Comparison of ENCODE assay signal across 8 mouse cellular contexts in genomic region chr3:146521652-146522020, GRCm38 (mm10). TPM values are rescaled to one million over a fixed set of nuclear protein-coding genes. Genes with fewer than 3 reads are reported as not detected.
DNase-seq lines count a peak whose midpoint lies in the region; ATAC-seq lines count a peak whose summit lies in the region.

No protein-coding gene starts in this region.

- no peak for ATAC-seq in lung, embryonic 16.5 days (ENCODE audit: low read depth)
- ATAC-seq in embryonic facial prominence, embryonic 12.5 days (ENCODE audit: insufficient number of reproducible peaks, insufficient read depth, low FRiP score, low TSS enrichment) = no peak
- no peak; the same call in 1 of the 2 replicates for ATAC-seq in intestine, embryonic 15.5 days
- ATAC-seq in neural tube, embryonic 13.5 days (ENCODE audit: low read depth) = no peak

- DNase-seq in lung, adult 18-20 months = no peak
- no peak for DNase-seq in layer of hippocampus, postnatal 10 days (ENCODE audit: low spot score in 2 of 2)
- no peak for DNase-seq in cerebellum, adult 11-12 months
- no peak for DNase-seq in lung, postnatal 25 days (ENCODE audit: low spot score)

- 9% methylated on average over 8 of the region's 8 CpGs for WGBS in lung, embryonic 16.5 days
- WGBS in embryonic facial prominence, embryonic 12.5 days = 18% methylated on average over 8 of the region's 8 CpGs
- 11% methylated on average over 8 of the region's 8 CpGs for WGBS in intestine, embryonic 15.5 days
- 15% methylated on average over 8 of the region's 8 CpGs for WGBS in neural tube, embryonic 13.5 days

- H3K9me3 ChIP-seq in lung, embryonic 16.5 days (ENCODE audit: control insufficient read depth, low read length) = no peaks in the 10 kb centered on the region
- no peaks in the 10 kb centered on the region for H3K9me3 ChIP-seq in embryonic facial prominence, embryonic 12.5 days
- H3K9me3 ChIP-seq in intestine, embryonic 15.5 days = no peaks in the 10 kb centered on the region
- no peaks in the 10 kb centered on the region for H3K9me3 ChIP-seq in neural tube, embryonic 13.5 days

- peak overlapping the region; percentile 83 for H3K4me2 ChIP-seq in lung, embryonic 16.5 days (ENCODE audit: low read depth, low read length)
- peak overlapping the region; percentile 60 for H3K4me2 ChIP-seq in embryonic facial prominence, embryonic 12.5 days (replicated peaks)
- peak overlapping the region; percentile 64 for H3K4me2 ChIP-seq in intestine, embryonic 15.5 days (replicated peaks)
- H3K4me2 ChIP-seq in neural tube, embryonic 13.5 days = peak overlapping the region; percentile 73

- peaks cover 2% of the 10 kb centered on the region; the same call in 1 of the 2 replicates for H3K4me1 ChIP-seq in lung, embryonic 16.5 days (replicated peaks; ENCODE audit: control insufficient read depth, insufficient read depth, low read length)
- H3K4me1 ChIP-seq in embryonic facial prominence, embryonic 12.5 days = no peaks in the 10 kb centered on the region; the same call in 1 of the 2 replicates
- no peaks in the 10 kb centered on the region for H3K4me1 ChIP-seq in intestine, embryonic 15.5 days (replicated peaks)
- peaks cover 8% of the 10 kb centered on the region for H3K4me1 ChIP-seq in neural tube, embryonic 13.5 days (replicated peaks)

- H3K27ac ChIP-seq in lung, embryonic 16.5 days (ENCODE audit: low read length) = peak overlapping the region; percentile 99
- H3K27ac ChIP-seq in embryonic facial prominence, embryonic 12.5 days = peak overlapping the region; percentile 97
- H3K27ac ChIP-seq in intestine, embryonic 15.5 days = peak overlapping the region; percentile 99
- peak overlapping the region; percentile 97 for H3K27ac ChIP-seq in neural tube, embryonic 13.5 days (replicated peaks)

- peak overlapping the region; percentile 52 for H3K9ac ChIP-seq in lung, embryonic 16.5 days (ENCODE audit: low read length)
- peak overlapping the region; percentile 75 for H3K9ac ChIP-seq in embryonic facial prominence, embryonic 12.5 days
- H3K9ac ChIP-seq in intestine, embryonic 15.5 days = peak overlapping the region; percentile 71
- peak overlapping the region; percentile 84; the same call in 1 of the 2 replicates for H3K9ac ChIP-seq in neural tube, embryonic 13.5 days

- peaks cover 7% of the 10 kb centered on the region for H3K36me3 ChIP-seq in lung, embryonic 16.5 days (ENCODE audit: control insufficient read depth, insufficient read depth, low read length)
- peaks cover 16% of the 10 kb centered on the region for H3K36me3 ChIP-seq in embryonic facial prominence, embryonic 12.5 days
- H3K36me3 ChIP-seq in intestine, embryonic 15.5 days = peaks cover 10% of the 10 kb centered on the region; the same call in 1 of the 2 replicates
- H3K36me3 ChIP-seq in neural tube, embryonic 13.5 days = peaks cover 21% of the 10 kb centered on the region

- H3K4me3 ChIP-seq in lung, embryonic 16.5 days (ENCODE audit: low read length) = peak overlapping the region; percentile 95
- H3K4me3 ChIP-seq in embryonic facial prominence, embryonic 12.5 days = peak overlapping the region; percentile 68
- H3K4me3 ChIP-seq in intestine, embryonic 15.5 days (replicated peaks) = peak overlapping the region; percentile 75
- peak overlapping the region; percentile 67 for H3K4me3 ChIP-seq in neural tube, embryonic 13.5 days

- H3K27me3 ChIP-seq in lung, embryonic 16.5 days (ENCODE audit: control insufficient read depth, insufficient read depth, low read depth, low read length) = no peaks in the 10 kb centered on the region
- H3K27me3 ChIP-seq in embryonic facial prominence, embryonic 12.5 days = no peaks in the 10 kb centered on the region
- H3K27me3 ChIP-seq in intestine, embryonic 15.5 days (replicated peaks) = no peaks in the 10 kb centered on the region
- H3K27me3 ChIP-seq in neural tube, embryonic 13.5 days = no peaks in the 10 kb centered on the region

RNA-seq across cellular contexts. Expression of gene Rpf1, which starts 0.4 kb away (rescaled TPM):
- 49.1 and 52.2 TPM in 2 replicates for polyA plus RNA-seq in lung, embryonic 16.5 days (2015; fragmentation: Nextera tagmentation; extraction: Ambion mirVana)
- 55.4 and 59.7 TPM in 2 replicates for polyA plus RNA-seq in embryonic facial prominence, embryonic 12.5 days (2016; fragmentation: Nextera tagmentation; extraction: Ambion mirVana)
- polyA plus RNA-seq in intestine, embryonic 15.5 days (2015; fragmentation: Nextera tagmentation; extraction: Ambion mirVana) = 48.8 and 56.3 TPM in 2 replicates
- 53.3 and 54.2 TPM in 2 replicates for polyA plus RNA-seq in neural tube, embryonic 13.5 days (2015; fragmentation: Nextera tagmentation; extraction: Ambion mirVana)
- 10 to 100 TPM; 17.0 to 18.6 TPM for total RNA-seq in layer of hippocampus, postnatal 10 days (2021)

RNA-seq across cellular contexts. Expression of gene Gng5, which starts 22.0 kb away (rescaled TPM):
- 995 and 1,031 TPM in 2 replicates for polyA plus RNA-seq in lung, embryonic 16.5 days (2015; fragmentation: Nextera tagmentation; extraction: Ambion mirVana)
- 959 and 960 TPM in 2 replicates for polyA plus RNA-seq in embryonic facial prominence, embryonic 12.5 days (2016; fragmentation: Nextera tagmentation; extraction: Ambion mirVana)
- polyA plus RNA-seq in intestine, embryonic 15.5 days (2015; fragmentation: Nextera tagmentation; extraction: Ambion mirVana) = 999 and 1,061 TPM in 2 replicates
- polyA plus RNA-seq in neural tube, embryonic 13.5 days (2015; fragmentation: Nextera tagmentation; extraction: Ambion mirVana) = 547 and 548 TPM in 2 replicates
- 10 to 100 TPM; 41.1 to 64.9 TPM for total RNA-seq in layer of hippocampus, postnatal 10 days (2021)

RNA-seq across cellular contexts. Expression of gene Spata1, which starts 22.1 kb away (rescaled TPM):
- polyA plus RNA-seq in lung, embryonic 16.5 days (2015; fragmentation: Nextera tagmentation; extraction: Ambion mirVana) = 4.1 and 5.2 TPM in 2 replicates
- polyA plus RNA-seq in embryonic facial prominence, embryonic 12.5 days (2016; fragmentation: Nextera tagmentation; extraction: Ambion mirVana) = 9.2 and 10.4 TPM in 2 replicates
- 2.8 and 2.9 TPM in 2 replicates for polyA plus RNA-seq in intestine, embryonic 15.5 days (2015; fragmentation: Nextera tagmentation; extraction: Ambion mirVana)
- polyA plus RNA-seq in neural tube, embryonic 13.5 days (2015; fragmentation: Nextera tagmentation; extraction: Ambion mirVana) = 6.2 and 7.2 TPM in 2 replicates
- total RNA-seq in layer of hippocampus, postnatal 10 days (2021) = 1 to 10 TPM; 3.2 to 3.3 TPM

RNA-seq across cellular contexts. Expression of gene Uox, which starts 48.6 kb away (rescaled TPM):
- polyA plus RNA-seq in lung, embryonic 16.5 days (2015; fragmentation: Nextera tagmentation; extraction: Ambion mirVana) = 0.45 and 1.8 TPM in 2 replicates
- polyA plus RNA-seq in embryonic facial prominence, embryonic 12.5 days (2016; fragmentation: Nextera tagmentation; extraction: Ambion mirVana) = not detected in 2 replicates
- polyA plus RNA-seq in intestine, embryonic 15.5 days (2015; fragmentation: Nextera tagmentation; extraction: Ambion mirVana) = 0.70 and 3.1 TPM in 2 replicates
- not detected in 2 replicates for polyA plus RNA-seq in neural tube, embryonic 13.5 days (2015; fragmentation: Nextera tagmentation; extraction: Ambion mirVana)
- under 1 TPM; 0.38 to 0.75 TPM for total RNA-seq in layer of hippocampus, postnatal 10 days (2021)
